Mouse (Mus musculus): Measurements from ENCODE around the gene Sft2d2.

GRCm38 (mm10) chr1:165229577-165229976 is 35.3 kb upstream of the Sft2d2 start:
- no peak for TF ChIP-seq CTCF (IDR thresholded peaks at IDR 0.05; ENCODE audit: insufficient read depth, low read length)
- no peak for TF ChIP-seq POLR2A (IDR thresholded peaks at IDR 0.05; ENCODE audit: borderline replicate concordance, extremely low read depth, low read depth, low read length)

Data from lung, adult 2 months (tissue).